Mouse (Mus musculus) megakaryocyte, adult 5-6 weeks (primary cell): ENCODE measurements around the gene Emid1. TPM values are rescaled to one million over a fixed set of nuclear protein-coding genes. Genes with fewer than 3 reads are reported as not detected.
A peak's percentile ranks its signal among the peaks of the same experiment; 100 is the strongest.
"Not testable (repeated sequence)": the region's sequence is repeated elsewhere in the genome, so short reads cannot be mapped to it uniquely, and the experiment has no call there.

Experiments used
- ATAC-seq: 2 replicates; pipeline ENCODE4 v1.8.0; 2016; ENCODE audit warnings: mild to moderate bottlenecking, inconsistent platforms; ENCODE audit not compliant: poor library complexity, severe bottlenecking
- total RNA-seq, 2 experiments: library from RNA; stranded (forward) in 1 of 2; stranded (reverse) in 1 of 2; fragments of 153-499, 151-499 nt in 1 of 2; fragments of 221-1000, 200-1000 nt in 1 of 2; gene quantifications; 2 replicates each; pipeline versions ENCODE4 v1.2.3 to v1.2.4; 2015 to 2017

Gene Emid1
- total RNA-seq, 2 experiments from 2014 or later: 0.85 to 1.6 TPM

- peak; percentile 99 for ATAC-seq
These were observed 37.0 kb downstream of the Emid1 start for GRCm38 (mm10) chr11:5114931-5115581.

GRCm38 (mm10) chr11:5113645-5114044 is 38.4 kb downstream of the Emid1 start:
- ATAC-seq: no peak

GRCm38 (mm10) chr11:5109441-5109840 is 42.6 kb downstream of the Emid1 start:
- ATAC-seq: no peak

DNA sequence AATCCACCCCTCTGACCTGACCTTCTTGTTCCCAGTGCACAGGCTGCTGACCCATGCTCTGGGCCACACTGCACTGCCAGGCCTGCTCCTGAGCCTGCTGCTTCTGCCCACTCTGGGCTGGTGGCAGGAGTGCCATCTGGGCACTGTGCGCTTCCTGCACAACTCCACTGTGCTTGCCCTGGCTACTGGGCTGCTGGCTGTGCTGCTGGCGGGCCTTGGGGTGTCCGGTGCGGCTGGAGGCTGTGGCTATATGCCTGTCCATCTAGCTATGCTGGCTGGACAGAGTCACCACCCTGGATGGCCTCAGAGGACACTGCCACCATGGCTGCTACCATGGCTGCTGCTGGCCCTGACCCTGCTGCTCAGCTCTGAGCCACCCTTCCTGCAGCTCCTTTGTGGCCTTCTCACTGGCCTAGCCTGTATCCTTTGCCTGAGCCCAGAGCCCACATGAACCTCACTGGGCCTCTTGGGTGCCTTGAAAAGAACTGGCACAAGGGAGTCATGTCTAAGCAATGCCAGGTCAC is 48.0 kb downstream of the Emid1 start:
- ATAC-seq: no peak

- no peak for ATAC-seq
These were observed 49.7 kb downstream of the Emid1 start for GRCm38 (mm10) chr11:5102384-5102783.

DNA sequence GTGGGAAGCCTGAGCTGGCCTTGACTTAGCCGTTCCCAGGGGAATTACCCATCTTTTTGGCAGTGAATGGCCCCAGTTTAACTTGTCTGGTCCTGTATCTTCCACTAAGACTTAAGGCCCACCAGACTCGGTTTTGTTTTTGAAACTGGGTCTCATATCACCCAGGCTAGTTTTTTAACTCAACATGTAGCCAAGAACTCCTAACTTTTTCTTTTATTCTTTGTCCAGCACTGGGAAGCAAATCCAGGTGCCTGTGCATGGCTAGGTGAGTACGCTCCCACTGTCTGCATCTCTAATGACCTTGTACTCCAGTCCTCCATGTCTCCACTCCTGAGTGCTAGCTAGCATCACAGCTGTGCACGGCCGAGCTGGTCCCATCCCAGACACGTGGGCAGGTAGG is 50.4 kb downstream of the Emid1 start:
- no peak for ATAC-seq

- no peak for ATAC-seq
These were observed 51.3 kb downstream of the Emid1 start for GRCm38 (mm10) chr11:5100801-5101200.

DNA sequence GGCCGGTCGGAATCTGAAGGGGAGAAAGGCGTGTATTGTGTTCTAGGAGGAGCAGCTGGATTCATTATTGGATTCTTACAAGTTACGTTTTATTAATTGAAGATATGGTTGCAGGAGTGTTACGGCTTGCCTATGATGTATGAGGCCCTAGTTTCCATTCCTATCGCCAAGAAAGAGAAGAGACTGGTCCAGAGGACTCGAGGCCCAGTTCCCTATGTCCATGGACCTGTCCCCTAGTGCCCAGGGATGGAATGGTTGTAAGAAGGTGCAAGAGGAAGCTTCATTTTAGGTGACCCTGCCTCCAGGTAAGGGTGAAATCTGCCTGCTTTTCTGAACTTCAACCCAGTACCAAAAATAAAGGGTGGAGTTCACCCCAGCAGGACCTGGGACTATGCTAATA is 51.8 kb downstream of the Emid1 start:
- ATAC-seq: no peak

GRCm38 (mm10) chr11:5099576-5100183 is 52.4 kb downstream of the Emid1 start:
- ATAC-seq: peak; percentile 61

GRCm38 (mm10) chr11:5098736-5099542 is 53.1 kb downstream of the Emid1 start, which contains the start of the genes Rhbdd3 and Ewsr1:
Gene Rhbdd3, plus strand, starts transcription at chr11:5098926.
Gene Ewsr1, minus strand, starts transcription at chr11:5099266.
- ATAC-seq: peak; percentile 86

GRCm38 (mm10) chr11:5098035-5098735 is 53.9 kb downstream of the Emid1 start:
- ATAC-seq: no peak

DNA sequence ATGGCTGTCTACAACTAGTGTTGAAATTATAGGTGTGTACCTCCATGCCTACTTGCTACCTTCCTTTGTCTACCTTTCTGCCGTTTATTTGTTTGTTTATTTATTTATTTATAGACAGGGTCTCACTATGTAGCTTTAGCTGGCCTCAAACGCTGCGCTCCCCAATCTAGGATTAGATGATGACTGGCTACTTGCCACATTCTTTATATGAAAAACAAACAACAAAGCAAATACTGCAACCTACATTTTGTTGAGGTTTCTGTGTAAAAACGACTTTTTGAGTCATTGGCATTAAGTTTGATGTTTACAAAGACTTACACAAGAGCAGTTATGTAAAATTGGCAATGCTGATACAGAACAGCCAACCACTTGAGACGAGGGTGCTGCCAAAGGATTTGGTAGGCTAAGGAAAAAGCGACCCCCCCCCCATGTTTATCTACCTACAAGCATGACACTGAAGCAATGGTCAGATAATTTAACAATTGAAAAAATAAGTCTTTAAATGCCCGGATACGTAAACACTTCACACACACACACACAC is 55.5 kb downstream of the Emid1 start:
- no peak for ATAC-seq

GRCm38 (mm10) chr11:5095877-5096276 is 56.2 kb downstream of the Emid1 start:
- ATAC-seq: no peak

- ATAC-seq: peak; percentile 45; the same call in 1 of the 2 replicates
These were observed 60.4 kb downstream of the Emid1 start for GRCm38 (mm10) chr11:5091706-5092105.

DNA sequence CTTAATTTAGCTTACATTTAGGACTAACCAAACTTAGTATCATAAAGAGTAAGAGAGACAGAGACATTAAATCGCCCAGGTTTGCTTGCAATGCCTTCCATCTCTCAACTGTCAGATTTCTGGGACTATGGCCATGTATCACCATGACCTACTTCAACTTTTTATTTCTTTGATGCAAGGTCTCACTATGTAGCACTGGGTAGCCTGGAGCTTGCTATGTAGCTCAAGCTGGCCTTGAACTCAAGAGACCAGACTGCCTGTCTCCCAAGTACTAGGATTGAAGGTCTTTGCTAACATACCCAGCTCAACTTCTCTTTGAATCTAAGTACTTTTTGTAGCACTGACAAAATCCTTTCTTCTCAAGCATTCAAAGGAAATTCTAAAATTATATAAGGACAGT is 62.9 kb downstream of the Emid1 start:
- no peak for ATAC-seq

DNA sequence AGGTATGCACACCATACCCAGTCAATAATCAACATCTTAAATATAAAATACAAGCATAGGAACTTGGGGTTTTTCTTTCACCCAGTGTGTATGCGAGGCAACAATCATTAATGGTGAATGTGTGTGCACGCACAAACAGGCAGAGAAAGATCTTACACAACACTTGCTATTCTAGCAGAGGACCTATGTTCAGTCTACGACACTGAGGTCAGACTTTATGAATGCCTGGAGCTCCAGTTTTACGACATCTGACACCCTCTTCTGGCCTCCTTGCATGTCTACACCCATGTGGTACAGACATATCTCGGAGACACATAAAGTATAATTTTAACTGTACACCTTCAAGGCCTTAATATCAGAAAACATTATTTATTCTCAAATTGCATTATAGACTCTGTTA is 75.2 kb downstream of the Emid1 start:
- not testable (repeated sequence) for ATAC-seq

GRCm38 (mm10) chr11:5075760-5076159 is 76.3 kb downstream of the Emid1 start:
- no peak for ATAC-seq

DNA sequence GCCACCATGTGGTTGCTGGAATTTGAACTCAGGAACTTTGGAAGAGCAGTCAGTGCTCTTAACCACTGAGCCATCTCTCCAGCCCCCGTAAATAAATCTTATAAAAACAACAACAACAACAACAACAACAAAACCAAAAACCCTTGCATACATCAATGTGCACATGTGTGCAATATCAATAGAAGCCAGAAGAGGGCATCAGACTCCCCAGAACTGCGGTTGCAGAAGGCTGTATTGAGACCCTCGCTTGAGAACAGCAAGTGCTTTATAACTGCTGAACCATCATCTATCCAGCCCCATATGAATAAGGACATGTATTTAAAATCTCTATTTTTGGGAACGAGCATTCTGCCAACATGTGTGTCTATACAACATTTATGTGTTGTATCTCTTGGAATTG is 77.2 kb downstream of the Emid1 start:
- no peak for ATAC-seq

GRCm38 (mm10) chr11:5068126-5068971 is 83.7 kb downstream of the Emid1 start:
- no peak for ATAC-seq

GRCm38 (mm10) chr11:5067063-5067462 is 85.0 kb downstream of the Emid1 start:
- no peak for ATAC-seq
